ENCODE assay signal across 12 mouse cellular contexts in genomic region chr15:81026901-81027300, GRCm38 (mm10). TPM values are rescaled to one million over a fixed set of nuclear protein-coding genes. Genes with fewer than 3 reads are reported as not detected.
DNase-seq lines count a peak whose midpoint lies in the region; ATAC-seq and TF ChIP-seq lines count a peak whose summit lies in the region.
"Had no signal": no experiment of that assay in that cellular context is flagged by ENCODE, and none has a peak within 500 bp of the region (broad histone marks: within the 10 kb centered on the region; RNA-seq: fewer than 3 reads in every experiment).

No protein-coding gene starts in this region.

- H3K4me3 ChIP-seq in heart, embryonic 13.5 days: no peak overlapping the region
- H3K4me3 ChIP-seq in limb, embryonic 12.5 days (replicated peaks): no peak overlapping the region
- H3K4me3 ChIP-seq in limb, embryonic 10.5 days: no peak overlapping the region
- H3K4me3 ChIP-seq in liver, embryonic 12.5 days: no peak overlapping the region
- H3K4me3 ChIP-seq in liver, postnatal 0 days (ENCODE audit: low read depth, low read length): no peak overlapping the region
- H3K4me3 ChIP-seq: embryonic facial prominence, embryonic 12.5 days; forebrain, embryonic 15.5 days; hindbrain, embryonic 13.5 days; midbrain, embryonic 15.5 days had no signal

- H3K9ac ChIP-seq in heart, embryonic 13.5 days: no peak overlapping the region
- no peak overlapping the region for H3K9ac ChIP-seq in limb, embryonic 12.5 days (replicated peaks)
- peak overlapping the region; percentile 37; the same call in 1 of the 2 replicates for H3K9ac ChIP-seq in liver, embryonic 12.5 days
- no peak overlapping the region for H3K9ac ChIP-seq in liver, postnatal 0 days (replicated peaks)
- H3K9ac ChIP-seq: embryonic facial prominence, embryonic 12.5 days; forebrain, embryonic 15.5 days; hindbrain, embryonic 13.5 days; midbrain, embryonic 15.5 days had no signal

- peaks cover 30% of the 10 kb centered on the region for H3K4me1 ChIP-seq in heart, embryonic 13.5 days
- peaks cover 21% of the 10 kb centered on the region for H3K4me1 ChIP-seq in limb, embryonic 12.5 days (replicated peaks)
- peaks cover 32% of the 10 kb centered on the region for H3K4me1 ChIP-seq in limb, embryonic 10.5 days
- peaks cover 47% of the 10 kb centered on the region for H3K4me1 ChIP-seq in liver, embryonic 12.5 days
- H3K4me1 ChIP-seq in liver, postnatal 0 days (ENCODE audit: insufficient read depth): peaks cover 20% of the 10 kb centered on the region
- H3K4me1 ChIP-seq: forebrain, embryonic 15.5 days had no signal

- no peak for DNase-seq in heart, postnatal 25 days (ENCODE audit: low spot score)
- DNase-seq in limb, embryonic 10.5 days (ENCODE audit: low spot score): no peak
- DNase-seq in liver, postnatal 0 days: no peak
- DNase-seq in thymus, postnatal 10 days (ENCODE audit: low spot score in 2 of 2): no peak
- DNase-seq in MN1 (ENCODE audit: low spot score): no peak

- no peak for TF ChIP-seq EP300 in liver, postnatal 0 days (IDR thresholded peaks at IDR 0.05; ENCODE audit: low read depth)

- H3K4me2 ChIP-seq in heart, embryonic 13.5 days: no peak overlapping the region
- no peak overlapping the region for H3K4me2 ChIP-seq in limb, embryonic 12.5 days
- H3K4me2 ChIP-seq in liver, embryonic 12.5 days: peak overlapping the region; percentile 48
- no peak overlapping the region for H3K4me2 ChIP-seq in liver, postnatal 0 days (ENCODE audit: low read depth, low read length)
- H3K4me2 ChIP-seq: embryonic facial prominence, embryonic 12.5 days; forebrain, embryonic 15.5 days; hindbrain, embryonic 13.5 days; midbrain, embryonic 15.5 days had no signal

- H3K27me3 ChIP-seq in heart, embryonic 13.5 days (replicated peaks): no peaks in the 10 kb centered on the region; the same call in 1 of the 2 replicates
- no peaks in the 10 kb centered on the region for H3K27me3 ChIP-seq in limb, embryonic 12.5 days
- no peaks in the 10 kb centered on the region for H3K27me3 ChIP-seq in limb, embryonic 10.5 days (ENCODE audit: low read depth, poor library complexity, severe bottlenecking)
- no peaks in the 10 kb centered on the region for H3K27me3 ChIP-seq in liver, embryonic 12.5 days (replicated peaks)
- H3K27me3 ChIP-seq in liver, postnatal 0 days (ENCODE audit: insufficient read depth, low read length): no peaks in the 10 kb centered on the region
- H3K27me3 ChIP-seq: embryonic facial prominence, embryonic 12.5 days; forebrain, embryonic 15.5 days; hindbrain, embryonic 13.5 days; midbrain, embryonic 15.5 days had no signal

- no peak for TF ChIP-seq CTCF in liver, postnatal 0 days (IDR thresholded peaks at IDR 0.05; ENCODE audit: low read depth)

- peak overlapping the region; percentile 21 for H3K27ac ChIP-seq in heart, embryonic 13.5 days (replicated peaks)
- peak overlapping the region; percentile 50; the same call in 1 of the 2 replicates for H3K27ac ChIP-seq in limb, embryonic 12.5 days
- no peak overlapping the region; the same call in 1 of the 2 replicates for H3K27ac ChIP-seq in limb, embryonic 10.5 days
- peak overlapping the region; percentile 78 for H3K27ac ChIP-seq in liver, embryonic 12.5 days
- H3K27ac ChIP-seq in liver, postnatal 0 days (ENCODE audit: low read depth): peak overlapping the region; percentile 48; the same call in 1 of the 2 replicates
- H3K27ac ChIP-seq: embryonic facial prominence, embryonic 12.5 days; forebrain, embryonic 15.5 days; hindbrain, embryonic 13.5 days; midbrain, embryonic 15.5 days had no signal

- H3K9me3 ChIP-seq in heart, embryonic 13.5 days: no peaks in the 10 kb centered on the region
- no peaks in the 10 kb centered on the region for H3K9me3 ChIP-seq in limb, embryonic 12.5 days
- no peaks in the 10 kb centered on the region for H3K9me3 ChIP-seq in limb, embryonic 10.5 days (replicated peaks)
- H3K9me3 ChIP-seq in liver, embryonic 12.5 days (replicated peaks): no peaks in the 10 kb centered on the region
- no peaks in the 10 kb centered on the region for H3K9me3 ChIP-seq in liver, postnatal 0 days (ENCODE audit: low read length)
- H3K9me3 ChIP-seq: embryonic facial prominence, embryonic 12.5 days; forebrain, embryonic 15.5 days; hindbrain, embryonic 13.5 days; midbrain, embryonic 15.5 days had no signal

- ATAC-seq in heart, embryonic 13.5 days (ENCODE audit: extremely low read depth, insufficient number of reproducible peaks, low FRiP score, low TSS enrichment): no peak
- ATAC-seq in limb, embryonic 12.5 days (ENCODE audit: insufficient number of reproducible peaks, insufficient read depth, low FRiP score, low TSS enrichment, low read depth): no peak
- ATAC-seq in liver, embryonic 12.5 days: no peak
- no peak for ATAC-seq in liver, postnatal 0 days

- peaks cover 6% of the 10 kb centered on the region; the same call in 1 of the 2 replicates for H3K36me3 ChIP-seq in heart, embryonic 13.5 days
- peaks cover 14% of the 10 kb centered on the region for H3K36me3 ChIP-seq in limb, embryonic 12.5 days
- H3K36me3 ChIP-seq in limb, embryonic 10.5 days: peaks cover 7% of the 10 kb centered on the region
- H3K36me3 ChIP-seq in liver, embryonic 12.5 days: 0 out of 2 replicates have a peak, but pooled peaks cover 5% of the 10 kb centered on the region
- peaks cover 19% of the 10 kb centered on the region for H3K36me3 ChIP-seq in liver, postnatal 0 days (replicated peaks; ENCODE audit: insufficient read depth, low read length)
- H3K36me3 ChIP-seq: forebrain, embryonic 15.5 days; midbrain, embryonic 15.5 days had no signal

- WGBS in heart, embryonic 13.5 days: 44% methylated on average over 5 of the region's 5 CpGs
- 74% methylated on average over 5 of the region's 5 CpGs for WGBS in limb, embryonic 12.5 days
- 82% methylated on average over 5 of the region's 5 CpGs for WGBS in limb, embryonic 10.5 days
- WGBS in liver, embryonic 12.5 days (ENCODE audit: insufficient replicate concordance): 40% methylated on average over 5 of the region's 5 CpGs
- WGBS in liver, postnatal 0 days (ENCODE audit: insufficient replicate concordance): 49% methylated on average over 5 of the region's 5 CpGs

- intact Hi-C loops in heart, postnatal 25 days (cut with DNase I): loop anchor here (1.0 to 10.0 kb wide), 4 partner anchors 22 to 278 kb away; no protein-coding TSS in a partner anchor

RNA-seq across cellular contexts. Expression of gene Sgsm3, which starts 49.3 kb away (rescaled TPM):
- polyA plus RNA-seq in heart, embryonic 13.5 days (2015; fragmentation: Nextera tagmentation; extraction: Ambion mirVana): 14.2 and 17.3 TPM in 2 replicates
- 10 to 100 TPM; 10.8 to 12.8 TPM for total RNA-seq in heart, postnatal 25 days (2021)
- 27.1 and 28.1 TPM in 2 replicates for polyA plus RNA-seq in limb, embryonic 12.5 days (2016; fragmentation: Nextera tagmentation; extraction: Ambion mirVana)
- 26.2 and 29.1 TPM in 2 replicates for polyA plus RNA-seq in limb, embryonic 10.5 days (2016; fragmentation: Nextera tagmentation; extraction: Ambion mirVana)
- polyA plus RNA-seq in liver, embryonic 12.5 days (2016; fragmentation: Nextera tagmentation; extraction: Ambion mirVana): 17.6 and 18.1 TPM in 2 replicates
- polyA plus RNA-seq in liver, postnatal 0 days (2015; fragmentation: Nextera tagmentation; extraction: Ambion mirVana): 5.4 and 7.5 TPM in 2 replicates
